Mouse (Mus musculus) Patski (cell line): ENCODE results near the gene Gm49380. TPM values are rescaled to one million over a fixed set of nuclear protein-coding genes. Genes with fewer than 3 reads are reported as not detected.

ENCODE experiments used
- ATAC-seq: fragments of 100-300 bp; one replicate; pipeline ENCODE4 v1.8.0; 2021
- CTCF ChIA-PET: fragments of 350-600 bp; sonication (Branson Sonifier 250); formaldehyde crosslinking; loops from one replicate; lab custom pipeline; 2022; ENCODE audit warnings: inconsistent platforms; lab: Charles Lee
- POLR2A ChIA-PET: fragments of 350-600 bp; sonication (Branson Sonifier 250); formaldehyde crosslinking; loops from one replicate; lab custom pipeline; 2022; ENCODE audit warnings: antibody characterized with exemption, inconsistent platforms; lab: Charles Lee
- DNase-seq: peaks from one replicate; pipeline ENCODE4 v3.0.0-alpha.2; 2011; ENCODE audit warnings: low read depth, low spot score
- H3K27me3 ChIP-seq: fragments of 371-371 bp; one replicate; pipeline ENCODE4 v1.5.1; 2021
- CTCF ChIP-seq: fragments of 100-300 bp; IDR thresholded peaks from one replicate; pipeline ENCODE4 v1.5.1; 2021
- in situ Hi-C: fragments of 300-500 bp; cut with MboI; formaldehyde crosslinking; loops from 3 replicates; pipeline ENCODE4 v1.11.1; 2018; ENCODE audit warnings: low pct_unique_long_range_greater_than_20kb, mixed read lengths
- polyA plus RNA-seq: library from polyadenylated mRNA; unstranded; gene quantifications from one replicate; pipeline ENCODE4 v1.2.3, GENCODE M21; 2021

The Gm49380 gene
- polyA plus RNA-seq, 1 experiment from 2014 or later = 0.08 TPM

GRCm38 (mm10) chr9:44095781-44096180 is 17.5 kb downstream of the Gm49380 start:
- H3K27me3 ChIP-seq = no peaks in the 10 kb centered on the region
- POLR2A ChIA-PET = no interaction called here
- in situ Hi-C loops = no loop called here
- CTCF ChIA-PET = interaction anchor here (1.2 to 3.4 kb wide), 5 partner anchors 14 to 112 kb away, joined by 3 to 24 read pairs (median 6); no protein-coding TSS in a partner anchor
- ATAC-seq (no peak), DNase-seq (no peak)
- TF ChIP-seq CTCF = no peak

GRCm38 (mm10) chr9:44094737-44095136 is 18.6 kb downstream of the Gm49380 start:
- CTCF ChIA-PET = interaction anchor here (0.8 to 3.4 kb wide), 9 partner anchors 10 to 111 kb away, joined by 3 to 24 read pairs (median 5); partner anchors contain the start of gene Usp2
- ATAC-seq (no peak), DNase-seq (no peak)
- H3K27me3 ChIP-seq = no peaks in the 10 kb centered on the region
- in situ Hi-C loops = no loop called here
- POLR2A ChIA-PET = interaction anchor here (1.7 kb wide), 1 partner anchor 28 kb away, joined by 4 read pairs; the partner anchor contains the start of gene Usp2
- TF ChIP-seq CTCF = no peak

GRCm38 (mm10) chr9:44093612-44094503 is 19.4 kb downstream of the Gm49380 start:
- ATAC-seq (no peak), DNase-seq (no peak)
- in situ Hi-C loops = no loop called here
- H3K27me3 ChIP-seq = no peaks in the 10 kb centered on the region
- ChIA-PET POLR2A (interaction anchor here (0.6 to 1.7 kb wide), 2 partner anchors 27 to 77 kb away, joined by 4 to 7 read pairs; partner anchors contain the start of gene Usp2), CTCF (interaction anchor here (0.8 to 3.4 kb wide), 8 partner anchors 11 to 27 kb away, joined by 3 to 24 read pairs (median 5); partner anchors contain the start of gene Usp2)
- no peak for TF ChIP-seq CTCF

GRCm38 (mm10) chr9:44088877-44089608 is 24.3 kb downstream of the Gm49380 start:
- ATAC-seq = no peak
- no peak for TF ChIP-seq CTCF
- in situ Hi-C loops = no loop called here
- H3K27me3 ChIP-seq = no peaks in the 10 kb centered on the region
- no peak for DNase-seq
- ChIA-PET POLR2A (interaction anchor here (1.4 kb wide), 1 partner anchor 12 kb away, joined by 3 read pairs; no protein-coding TSS in a partner anchor), CTCF (interaction anchor here (1.0 to 1.2 kb wide), 2 partner anchors 21 to 25 kb away, joined by 3 read pairs; no protein-coding TSS in a partner anchor)

- no peaks in the 10 kb centered on the region for H3K27me3 ChIP-seq
- ChIA-PET CTCF (interaction anchor here (1.0 to 2.0 kb wide), 4 partner anchors 11 to 31 kb away, joined by 3 to 6 read pairs (median 3); no protein-coding TSS in a partner anchor), POLR2A (interaction anchor here (1.3 to 1.4 kb wide), 2 partner anchors 11 to 17 kb away, joined by 3 to 5 read pairs; no protein-coding TSS in a partner anchor)
- in situ Hi-C loops = no loop called here
- no peak for DNase-seq
- ATAC-seq = no peak
- no peak for TF ChIP-seq CTCF
These were observed 25.4 kb downstream of the Gm49380 start for GRCm38 (mm10) chr9:44087761-44088455.

GRCm38 (mm10) chr9:44086960-44087359 is 26.3 kb downstream of the Gm49380 start:
- in situ Hi-C loops = no loop called here
- H3K27me3 ChIP-seq = no peaks in the 10 kb centered on the region
- ChIA-PET POLR2A (interaction anchor here (1.3 kb wide), 1 partner anchor 16 kb away, joined by 5 read pairs; no protein-coding TSS in a partner anchor), CTCF (interaction anchor here (2.0 kb wide), 1 partner anchor 10 kb away, joined by 6 read pairs; no protein-coding TSS in a partner anchor)
- DNase-seq = no peak
- no peak for ATAC-seq
- no peak for TF ChIP-seq CTCF

GRCm38 (mm10) chr9:44085741-44086665 is 27.3 kb downstream of the Gm49380 start:
- in situ Hi-C loops = no loop called here
- TF ChIP-seq CTCF = no peak
- DNase-seq (no peak), ATAC-seq (no peak)
- POLR2A ChIA-PET = no interaction called here
- no peaks in the 10 kb centered on the region for H3K27me3 ChIP-seq
- CTCF ChIA-PET = interaction anchor here (2.0 kb wide), 1 partner anchor 9 kb away, joined by 6 read pairs; no protein-coding TSS in a partner anchor

- in situ Hi-C loops = no loop called here
- ChIA-PET POLR2A (no interaction called here), CTCF (no interaction called here)
- DNase-seq (no peak), ATAC-seq (peak; percentile 21)
- H3K27me3 ChIP-seq = no peaks in the 10 kb centered on the region
- no peak for TF ChIP-seq CTCF
These were observed 28.0 kb downstream of the Gm49380 start for GRCm38 (mm10) chr9:44085276-44085675.
